Mouse (Mus musculus): ENCODE measurements around the gene Slc35e3. TPM values are rescaled to one million over a fixed set of nuclear protein-coding genes. Genes with fewer than 3 reads are reported as not detected.

The Slc35e3 gene
- polyA plus RNA-seq, 1 experiment from 2014 or later, result 19.4 TPM

- ATAC-seq (ENCODE audit: low FRiP score, low TSS enrichment) (no peak), DNase-seq (ENCODE audit: low spot score) (no peak)
- Histone ChIP-seq H3K27ac (replicated peaks) (no peak overlapping the region), H3K27me3 (ENCODE audit: control insufficient read depth, insufficient read depth, low read length) (no peaks in the 10 kb centered on the region), H3K9ac (ENCODE audit: low read length) (no peak overlapping the region), H3K36me3 (ENCODE audit: control insufficient read depth, insufficient read depth, low read length) (peaks cover 20% of the 10 kb centered on the region), H3K4me1 (replicated peaks; ENCODE audit: control insufficient read depth, insufficient read depth) (no peaks in the 10 kb centered on the region), H3K9me3 (ENCODE audit: control insufficient read depth, low read length) (no peaks in the 10 kb centered on the region), H3K4me3 (ENCODE audit: low read depth, low read length) (no peak overlapping the region), H3K4me2 (replicated peaks; ENCODE audit: low read depth) (no peak overlapping the region)
- 93% methylated on average over 8 of the region's 8 CpGs for WGBS
- TF ChIP-seq CTCF (IDR thresholded peaks at IDR 0.05; ENCODE audit: low read depth), result no peak
- no peak for TF ChIP-seq EP300 (optimal IDR thresholded peaks at IDR 0.05)
Measured at GRCm38 (mm10) chr10:117753711-117754608, 7.8 kb upstream of the Slc35e3 start.

DNA sequence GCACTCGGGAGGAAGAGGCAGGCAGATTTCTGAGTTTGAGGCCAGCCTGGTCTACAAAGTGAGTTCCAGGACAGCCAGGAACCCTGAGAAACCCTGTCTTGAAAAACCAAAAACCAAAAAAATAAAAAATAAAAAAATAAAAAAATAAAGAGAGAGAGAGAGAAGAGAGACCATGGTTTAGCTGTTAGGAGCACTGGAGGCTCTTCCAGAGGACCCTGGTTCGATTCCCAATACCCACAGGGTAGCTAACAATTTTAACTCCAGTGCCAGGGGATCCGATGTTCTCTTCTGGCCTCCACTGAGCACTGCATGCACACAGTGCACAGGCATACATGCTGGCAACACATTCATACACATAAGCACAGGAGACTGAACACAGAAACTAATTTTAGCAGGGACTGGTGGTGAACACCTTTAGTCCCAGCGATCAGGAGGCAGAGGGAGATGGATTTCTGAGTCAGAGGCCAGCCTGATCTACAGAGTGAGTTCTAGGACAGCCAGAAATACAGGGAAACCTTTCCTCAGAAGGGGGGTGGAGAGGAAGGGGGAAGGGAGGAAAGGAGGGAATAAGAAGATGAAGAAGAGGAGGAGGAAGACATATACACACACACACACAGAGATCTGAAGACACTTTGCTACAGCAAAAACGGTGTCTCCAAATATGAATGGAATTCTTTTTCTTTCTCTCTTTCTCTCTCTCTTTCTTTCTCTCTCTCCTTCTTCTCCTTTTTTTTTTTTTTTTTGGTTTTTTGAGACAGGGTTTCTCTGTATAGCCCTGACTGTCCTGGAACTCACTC is 6.9 kb upstream of the Slc35e3 start:
- Histone ChIP-seq H3K4me1 (replicated peaks; ENCODE audit: control insufficient read depth, insufficient read depth) (no peaks in the 10 kb centered on the region), H3K4me3 (ENCODE audit: low read depth, low read length) (no peak overlapping the region), H3K9ac (ENCODE audit: low read length) (no peak overlapping the region), H3K9me3 (ENCODE audit: control insufficient read depth, low read length) (no peaks in the 10 kb centered on the region), H3K27ac (replicated peaks) (no peak overlapping the region), H3K27me3 (ENCODE audit: control insufficient read depth, insufficient read depth, low read length) (no peaks in the 10 kb centered on the region), H3K36me3 (ENCODE audit: control insufficient read depth, insufficient read depth, low read length) (peaks cover 17% of the 10 kb centered on the region), H3K4me2 (replicated peaks; ENCODE audit: low read depth) (no peak overlapping the region)
- ATAC-seq (ENCODE audit: low FRiP score, low TSS enrichment) (no peak), DNase-seq (ENCODE audit: low spot score) (no peak)
- 93% methylated on average over 5 of the region's 5 CpGs for WGBS
- TF ChIP-seq CTCF (IDR thresholded peaks at IDR 0.05; ENCODE audit: low read depth), result no peak
- no peak for TF ChIP-seq EP300 (optimal IDR thresholded peaks at IDR 0.05)

DNA sequence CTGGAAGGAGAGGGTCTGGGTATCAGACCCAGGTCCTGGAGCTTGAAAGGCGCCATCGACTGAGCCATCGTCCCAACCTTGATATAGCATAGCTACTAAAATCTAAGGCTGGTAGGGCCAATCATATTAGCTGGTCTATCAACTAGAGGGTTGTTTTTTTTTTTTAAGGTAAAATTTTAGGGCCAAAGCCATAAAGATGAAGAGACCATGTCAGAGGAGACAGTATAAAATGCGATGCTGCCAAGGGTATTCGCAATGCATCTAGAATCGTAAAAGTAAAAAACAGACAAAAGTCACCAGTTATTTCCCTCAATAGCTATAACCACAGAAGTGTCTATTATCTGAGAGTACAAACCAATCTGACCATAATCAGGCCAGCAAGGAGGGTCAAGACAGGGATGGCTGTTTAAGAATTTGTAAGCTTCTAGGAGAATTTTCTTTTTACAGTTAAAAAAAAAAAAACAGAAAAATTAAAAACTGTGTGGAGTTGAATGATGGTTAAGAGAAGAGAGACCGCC is 6.2 kb upstream of the Slc35e3 start:
- 98% methylated on average over 7 of the region's 7 CpGs for WGBS
- no peak for TF ChIP-seq EP300 (optimal IDR thresholded peaks at IDR 0.05)
- TF ChIP-seq CTCF (IDR thresholded peaks at IDR 0.05; ENCODE audit: low read depth), result no peak
- no peaks in the 10 kb centered on the region for H3K27me3 ChIP-seq (ENCODE audit: control insufficient read depth, insufficient read depth, low read length)
- DNase-seq (ENCODE audit: low spot score) (no peak), ATAC-seq (ENCODE audit: low FRiP score, low TSS enrichment) (no peak)
- peaks cover 12% of the 10 kb centered on the region for H3K36me3 ChIP-seq (ENCODE audit: control insufficient read depth, insufficient read depth, low read length)
- H3K4me2 ChIP-seq (replicated peaks; ENCODE audit: low read depth), result no peak overlapping the region
- H3K27ac ChIP-seq (replicated peaks), result no peak overlapping the region
- H3K4me3 ChIP-seq (ENCODE audit: low read depth, low read length), result no peak overlapping the region
- no peak overlapping the region for H3K9ac ChIP-seq (ENCODE audit: low read length)
- no peaks in the 10 kb centered on the region for H3K4me1 ChIP-seq (replicated peaks; ENCODE audit: control insufficient read depth, insufficient read depth)
- H3K9me3 ChIP-seq (ENCODE audit: control insufficient read depth, low read length), result no peaks in the 10 kb centered on the region

GRCm38 (mm10) chr10:117751744-117752143 is 5.6 kb upstream of the Slc35e3 start:
- peaks cover 9% of the 10 kb centered on the region for H3K36me3 ChIP-seq (ENCODE audit: control insufficient read depth, insufficient read depth, low read length)

DNA sequence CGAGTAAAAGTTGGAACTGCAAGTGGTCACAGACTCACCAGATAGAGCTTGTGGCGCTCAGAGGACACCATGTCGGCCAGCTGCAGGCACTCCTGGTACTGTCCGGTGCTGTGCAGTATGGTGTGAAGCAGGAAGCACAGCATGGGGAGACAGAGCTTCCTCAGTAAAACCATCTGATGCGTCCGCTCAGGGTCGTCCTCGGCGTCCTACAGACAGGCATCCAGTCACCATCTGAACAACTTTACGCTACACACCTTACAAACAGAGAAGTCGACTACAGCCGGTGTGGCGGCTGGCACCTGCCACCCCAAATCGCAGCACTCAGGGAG is 5.1 kb upstream of the Slc35e3 start:
- Histone ChIP-seq H3K4me2 (replicated peaks; ENCODE audit: low read depth) (no peak overlapping the region), H3K36me3 (ENCODE audit: control insufficient read depth, insufficient read depth, low read length) (peaks cover 7% of the 10 kb centered on the region), H3K4me1 (replicated peaks; ENCODE audit: control insufficient read depth, insufficient read depth) (no peaks in the 10 kb centered on the region), H3K27me3 (ENCODE audit: control insufficient read depth, insufficient read depth, low read length) (no peaks in the 10 kb centered on the region), H3K9me3 (ENCODE audit: control insufficient read depth, low read length) (no peaks in the 10 kb centered on the region), H3K9ac (ENCODE audit: low read length) (no peak overlapping the region), H3K27ac (replicated peaks) (no peak overlapping the region), H3K4me3 (ENCODE audit: low read depth, low read length) (no peak overlapping the region)
- DNase-seq (ENCODE audit: low spot score) (no peak), ATAC-seq (ENCODE audit: low FRiP score, low TSS enrichment) (no peak)
- 96% methylated on average over 14 of the region's 14 CpGs for WGBS
- no peak for TF ChIP-seq EP300 (optimal IDR thresholded peaks at IDR 0.05)
- no peak for TF ChIP-seq CTCF (IDR thresholded peaks at IDR 0.05; ENCODE audit: low read depth)

More at GRCm38 (mm10) chr10:117751744-117752143, 5.6 kb upstream of the Slc35e3 start:
- no peak for TF ChIP-seq CTCF (IDR thresholded peaks at IDR 0.05; ENCODE audit: low read depth)
- TF ChIP-seq EP300 (optimal IDR thresholded peaks at IDR 0.05), result no peak
- no peak overlapping the region for H3K9ac ChIP-seq (ENCODE audit: low read length)
- H3K27ac ChIP-seq (replicated peaks), result no peak overlapping the region
- H3K4me3 ChIP-seq (ENCODE audit: low read depth, low read length), result no peak overlapping the region
- H3K27me3 ChIP-seq (ENCODE audit: control insufficient read depth, insufficient read depth, low read length), result no peaks in the 10 kb centered on the region
- no peak for DNase-seq (ENCODE audit: low spot score)
- no peak overlapping the region for H3K4me2 ChIP-seq (replicated peaks; ENCODE audit: low read depth)
- no peak for ATAC-seq (ENCODE audit: low FRiP score, low TSS enrichment)
- WGBS, result 95% methylated on average over 6 of the region's 6 CpGs
- no peaks in the 10 kb centered on the region for H3K9me3 ChIP-seq (ENCODE audit: control insufficient read depth, low read length)
- no peaks in the 10 kb centered on the region for H3K4me1 ChIP-seq (replicated peaks; ENCODE audit: control insufficient read depth, insufficient read depth)

Measured in stomach, postnatal 0 days (tissue).